Mouse (Mus musculus) erythroblast, embryonic 14.5 days (primary cell): ENCODE measurements around the gene Tekt1. TPM values are rescaled to one million over a fixed set of nuclear protein-coding genes. Genes with fewer than 3 reads are reported as not detected.
A peak's percentile ranks its signal among the peaks of the same experiment; 100 is the strongest.

Source experiments
- H3K27me3 ChIP-seq: 2 replicates; pipeline ENCODE4 v1.6.1; 2012; ENCODE audit warnings: inconsistent platforms; ENCODE audit not compliant: control insufficient read depth
- H3K36me3 ChIP-seq: 2 replicates; pipeline ENCODE4 v1.6.1; 2012; ENCODE audit warnings: mild to moderate bottlenecking, inconsistent platforms; ENCODE audit not compliant: control insufficient read depth
- H3K4me1 ChIP-seq: 2 replicates; pipeline ENCODE4 v1.6.1; 2012; ENCODE audit warnings: inconsistent platforms; ENCODE audit not compliant: control insufficient read depth
- H3K4me3 ChIP-seq: replicated peaks from 2 replicates; pipeline ENCODE3; 2012; ENCODE audit warnings: moderate library complexity, mild to moderate bottlenecking, inconsistent platforms
- H3K9me3 ChIP-seq: 2 replicates; pipeline ENCODE4 v1.6.1; 2012; ENCODE audit warnings: low read length, inconsistent platforms, mixed read lengths; ENCODE audit not compliant: control insufficient read depth
- GATA1 ChIP-seq: IDR thresholded peaks from 2 replicates; pipeline ENCODE4 v1.6.1; 2012; ENCODE audit warnings: low read length, inconsistent platforms, mixed read lengths
- TAL1 ChIP-seq: IDR thresholded peaks from 3 replicates; pipeline ENCODE4 v1.6.1; 2012; ENCODE audit warnings: low read length, inconsistent platforms, mixed read lengths
- polyA plus RNA-seq: library from polyadenylated mRNA; stranded (reverse); fragments of >175 nt; gene quantifications from 2 replicates; pipeline ENCODE4 v1.2.3, GENCODE M21; 2012

Tekt1 gene
- polyA plus RNA-seq, 1 experiment, result not detected

- TF ChIP-seq TAL1 (no peak), GATA1 (no peak)
- Histone ChIP-seq H3K27me3 (no peaks in the 10 kb centered on the region), H3K4me1 (no peaks in the 10 kb centered on the region), H3K9me3 (no peaks in the 10 kb centered on the region), H3K36me3 (no peaks in the 10 kb centered on the region), H3K4me3 (no peak overlapping the region)
Observed at GRCm38 (mm10) chr11:72307461-72307860, 54.8 kb downstream of the Tekt1 start.

GRCm38 (mm10) chr11:72302230-72302629 is 60.0 kb downstream of the Tekt1 start:
- no peaks in the 10 kb centered on the region for H3K9me3 ChIP-seq
- TF ChIP-seq GATA1 (no peak), TAL1 (no peak)
- H3K36me3 ChIP-seq, result no peaks in the 10 kb centered on the region
- H3K27me3 ChIP-seq, result no peaks in the 10 kb centered on the region
- no peaks in the 10 kb centered on the region; the same call in none of the 2 replicates for H3K4me1 ChIP-seq
- no peak overlapping the region for H3K4me3 ChIP-seq

- Histone ChIP-seq H3K4me3 (peak within 1 kb of the TSS; percentile 25), H3K27me3 (no peaks in the 10 kb centered on the region), H3K4me1 (no peaks in the 10 kb centered on the region; the same call in none of the 2 replicates), H3K36me3 (no peaks in the 10 kb centered on the region), H3K9me3 (no peaks in the 10 kb centered on the region)
- TF ChIP-seq TAL1 (no peak), GATA1 (no peak)
Observed at GRCm38 (mm10) chr11:72301334-72301733, 60.9 kb downstream of the Tekt1 start, which contains the start of gene Xaf1. Gene Xaf1 (plus strand): TSS chr11:72301629.

Other genes with a start within 250 kb of the Tekt1 start
- not detected in 2 replicates for gene Pitpnm3, start 226.7 kb downstream of the Tekt1 start, polyA plus RNA-seq
- gene Gm43951, start 155.6 kb downstream of the Tekt1 start, polyA plus RNA-seq, result 0.02 and 0.03 TPM in 2 replicates
- gene 4933427D14Rik, start 155.0 kb downstream of the Tekt1 start, polyA plus RNA-seq, result 0.05 and 0.09 TPM in 2 replicates
- 2.1 and 3.2 TPM in 2 replicates for gene Txndc17, start 154.9 kb downstream of the Tekt1 start, polyA plus RNA-seq
- 0.09 and 0.14 TPM in 2 replicates for gene Med31, start 146.8 kb downstream of the Tekt1 start, polyA plus RNA-seq
- not detected in 2 replicates for gene Slc13a5, start 95.2 kb downstream of the Tekt1 start, polyA plus RNA-seq
- gene Xaf1, start 60.8 kb downstream of the Tekt1 start, polyA plus RNA-seq, result not detected in 2 replicates
- not detected in 2 replicates for gene Fbxo39, start 48.0 kb downstream of the Tekt1 start, polyA plus RNA-seq
- 0.01 TPM in 1 of 2 replicates, not detected in the other for gene Smtnl2, start 49.3 kb upstream of the Tekt1 start, polyA plus RNA-seq
- gene Ggt6, start 73.1 kb upstream of the Tekt1 start, polyA plus RNA-seq, result not detected in 2 replicates
- gene Mybbp1a, start 78.9 kb upstream of the Tekt1 start, polyA plus RNA-seq, result 4.1 TPM in 2 replicates
- 0.10 and 0.16 TPM in 2 replicates for gene Spns2, start 127.5 kb upstream of the Tekt1 start, polyA plus RNA-seq
- gene Spns3, start 188.1 kb upstream of the Tekt1 start, polyA plus RNA-seq, result 0.07 and 0.14 TPM in 2 replicates
- 1.4 and 1.5 TPM in 2 replicates for gene Ube2g1, start 244.8 kb upstream of the Tekt1 start, polyA plus RNA-seq